Mouse (Mus musculus) A20 (cell line): ENCODE measurements around the gene Trip13.

Experiments used
- DNase-seq: peaks from one replicate; pipeline ENCODE4 v3.0.0-alpha.2; 2011; ENCODE audit warnings: low read depth, low spot score

Gene Trip13

DNA sequence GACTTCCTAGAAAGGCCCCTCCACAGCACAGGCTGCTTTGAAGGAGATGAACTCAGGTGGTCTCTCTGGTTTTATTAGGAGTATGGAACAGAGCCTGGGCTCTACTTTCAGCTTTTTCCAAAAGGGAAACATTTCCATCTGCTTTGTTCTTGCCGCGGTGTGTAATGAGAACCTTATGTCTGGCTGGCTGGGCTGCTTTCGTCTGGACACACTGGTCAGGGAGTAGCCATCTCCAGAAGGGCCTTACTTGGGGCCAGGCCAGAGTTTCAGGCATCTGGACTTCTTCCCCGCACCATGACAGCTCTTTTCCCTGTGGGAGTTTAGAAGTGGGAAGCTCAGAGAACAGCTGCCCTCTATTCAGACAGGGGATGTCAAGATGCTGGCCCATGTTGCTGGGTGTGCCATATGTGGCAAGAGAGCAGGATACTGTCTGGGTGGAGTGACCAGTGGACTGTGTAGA is 50.1 kb downstream of the Trip13 start:
- DNase-seq = no peak

DNA sequence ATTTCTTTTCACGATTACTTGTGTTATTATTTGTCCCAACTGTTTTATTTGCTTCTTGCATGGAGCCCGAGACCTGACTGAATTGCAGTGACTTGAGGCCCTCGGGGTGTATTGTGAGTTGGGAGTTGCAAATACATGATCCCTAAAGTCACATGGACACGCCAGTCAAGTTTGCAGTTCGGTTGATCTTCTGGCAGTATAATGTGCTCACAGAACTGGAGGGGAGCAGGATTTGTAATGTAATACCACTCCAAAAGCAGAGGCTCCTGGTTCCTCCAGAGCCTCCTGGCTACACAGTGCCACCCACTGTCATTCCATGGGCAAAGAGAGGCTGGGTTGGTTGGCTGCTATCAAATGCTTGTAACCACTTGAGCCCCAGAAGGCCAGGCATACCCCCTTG is 51.0 kb downstream of the Trip13 start:
- no peak for DNase-seq

DNA sequence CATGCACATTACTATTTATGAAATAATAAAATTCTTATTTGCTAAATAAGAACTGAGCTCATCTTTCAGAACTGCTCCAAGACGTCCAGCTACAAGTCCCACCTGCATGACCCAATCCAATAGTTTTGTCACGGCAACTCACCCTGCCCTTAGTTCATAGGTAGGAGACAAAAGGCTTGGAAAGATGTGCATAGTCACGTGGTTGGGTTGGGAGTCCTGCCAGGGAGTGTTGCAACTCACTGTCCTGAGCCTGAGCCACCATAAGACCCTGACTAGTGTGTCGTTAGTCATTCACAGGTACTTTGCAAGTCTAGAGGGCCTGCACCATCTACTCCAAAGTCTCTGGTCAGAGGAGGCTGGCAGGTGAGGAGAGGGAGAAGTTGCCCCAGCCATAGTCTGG is 51.5 kb downstream of the Trip13 start:
- DNase-seq = no peak

DNA sequence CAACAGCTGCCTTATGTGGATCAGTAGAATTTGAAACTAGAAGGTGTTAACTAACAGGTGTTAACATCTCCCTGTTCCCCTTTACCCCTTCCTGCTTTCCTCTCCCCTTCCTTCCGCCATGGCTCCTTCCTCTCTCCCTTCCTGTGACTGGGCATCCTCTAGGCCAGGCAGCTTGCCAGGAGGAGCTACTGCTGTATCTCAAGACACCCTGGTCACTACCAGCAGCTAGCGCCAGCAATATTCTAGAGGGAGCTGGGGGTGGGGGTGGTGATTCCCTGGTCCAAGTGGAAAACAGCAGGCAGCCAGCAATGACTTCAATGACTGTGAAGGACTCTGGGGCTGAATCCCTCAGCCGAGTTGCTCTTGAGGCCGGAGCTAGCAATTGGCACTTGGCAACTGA is 51.9 kb downstream of the Trip13 start:
- DNase-seq = no peak

DNA sequence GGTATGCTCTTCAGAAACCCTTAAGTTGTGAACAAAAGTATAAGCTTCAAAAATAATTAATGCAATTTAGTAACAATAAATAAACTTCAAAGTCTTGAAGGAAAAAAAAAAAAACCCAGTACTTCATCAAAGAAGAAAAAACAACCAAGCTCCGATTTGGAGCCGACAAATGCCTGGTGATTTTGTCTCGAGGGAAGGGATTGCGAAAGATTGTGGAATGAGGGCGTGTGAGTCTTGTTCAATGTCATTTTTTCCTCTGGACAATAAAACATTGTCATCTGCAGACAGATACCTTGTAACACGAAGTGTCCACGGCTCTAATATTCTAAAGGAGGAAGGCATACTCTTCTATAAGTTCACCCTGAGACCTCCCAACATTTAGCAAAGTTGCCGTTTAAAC is 56.2 kb downstream of the Trip13 start:
- DNase-seq = no peak

DNA sequence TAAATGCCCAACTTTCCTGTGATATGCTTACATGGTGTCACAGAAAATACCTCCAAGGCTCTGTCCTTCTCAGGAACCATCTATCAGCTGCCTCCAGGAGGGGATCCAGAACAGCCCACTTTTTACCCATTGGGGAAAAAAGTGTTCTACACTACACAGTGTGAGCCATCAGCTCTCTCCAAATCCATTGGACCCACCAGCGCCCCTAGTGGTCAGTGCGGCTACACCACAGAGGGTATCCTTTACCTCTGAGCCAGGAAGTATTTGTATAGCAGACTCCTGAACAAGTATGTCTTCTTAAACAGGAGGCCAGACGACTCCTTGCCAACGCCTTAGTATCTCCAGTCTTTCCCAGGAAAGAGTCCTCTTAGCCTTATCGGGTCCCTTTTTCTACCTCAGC is 57.8 kb downstream of the Trip13 start:
- peak; percentile 58 for DNase-seq

DNA sequence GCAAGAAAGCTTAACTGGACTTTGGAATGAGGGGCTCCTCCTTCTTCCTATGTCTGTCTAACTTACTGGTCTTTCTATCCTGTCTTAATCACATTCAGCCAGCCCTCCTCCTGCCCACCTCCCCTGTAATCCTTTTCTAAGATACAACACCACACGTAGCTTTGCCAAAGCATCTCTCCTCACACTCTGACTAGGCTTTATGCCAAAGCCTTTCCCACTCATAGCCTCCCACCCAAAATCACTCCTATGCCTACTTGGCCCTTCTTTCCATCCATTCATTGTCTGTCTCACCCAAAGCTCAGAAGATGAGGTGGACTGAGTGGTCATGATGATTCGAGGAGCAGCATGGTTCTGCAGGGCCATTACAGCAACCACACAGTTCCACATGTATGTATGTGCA is 65.4 kb downstream of the Trip13 start:
- DNase-seq = no peak
